Mouse (Mus musculus) urinary bladder, postnatal 25 days (tissue): ENCODE results near the gene Agpat1.

ENCODE experiments used
- DNase-seq: peaks from one replicate; pipeline ENCODE4 v3.0.0; 2022; ENCODE audit warnings: low spot score

Agpat1 gene

GRCm38 (mm10) chr17:34655160-34655559 is 51.1 kb downstream of the Agpat1 start:
- DNase-seq, result peak; percentile 43

DNA sequence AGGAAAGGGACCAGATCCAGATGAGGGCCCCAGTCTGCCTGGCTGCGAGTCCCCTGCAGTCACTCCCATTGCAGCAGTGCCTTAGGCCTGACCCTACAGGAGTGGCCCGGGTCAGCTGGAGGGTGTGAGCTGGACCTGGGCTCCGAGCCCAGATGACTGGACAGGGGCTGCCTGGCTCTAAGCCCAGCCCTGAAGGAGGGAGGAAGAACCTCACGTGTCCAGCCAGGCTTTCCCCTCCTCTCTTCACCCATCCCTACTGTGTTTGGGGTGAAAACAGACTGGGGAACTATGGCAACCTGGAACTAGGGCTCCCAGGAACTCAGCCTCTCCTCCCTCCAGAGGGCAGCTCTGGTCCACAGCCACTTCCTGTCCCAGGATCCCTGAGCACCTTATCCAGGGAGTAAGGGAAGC is 51.5 kb downstream of the Agpat1 start:
- peak; percentile 75 for DNase-seq

- DNase-seq, result no peak
Observed at GRCm38 (mm10) chr17:34656666-34657065, 52.6 kb downstream of the Agpat1 start.

GRCm38 (mm10) chr17:34657271-34657670 is 53.2 kb downstream of the Agpat1 start:
- DNase-seq, result no peak

- no peak for DNase-seq
Observed at GRCm38 (mm10) chr17:34658145-34658544, 54.1 kb downstream of the Agpat1 start.

DNA sequence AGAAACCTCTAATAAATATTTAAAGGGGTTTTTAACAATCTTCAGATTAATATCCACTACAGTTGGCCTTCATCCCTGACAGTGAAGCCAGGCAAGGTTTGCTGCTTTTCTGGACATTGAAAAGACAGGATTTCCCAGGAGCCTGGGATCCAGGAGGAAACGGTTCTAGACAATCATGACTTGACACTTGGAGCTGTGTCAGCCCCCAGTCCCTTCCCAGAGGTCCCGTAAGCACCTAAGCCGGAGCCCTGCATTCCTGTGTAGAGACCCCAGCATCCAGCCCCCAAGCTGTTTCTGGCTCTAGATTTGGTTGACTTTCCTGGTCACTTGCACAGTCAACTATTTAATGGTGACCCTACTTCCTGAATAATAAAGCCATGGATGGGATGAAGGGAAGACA is 54.5 kb downstream of the Agpat1 start:
- DNase-seq, result no peak

- DNase-seq, result no peak
Observed at GRCm38 (mm10) chr17:34659181-34659896, 55.3 kb downstream of the Agpat1 start.

DNA sequence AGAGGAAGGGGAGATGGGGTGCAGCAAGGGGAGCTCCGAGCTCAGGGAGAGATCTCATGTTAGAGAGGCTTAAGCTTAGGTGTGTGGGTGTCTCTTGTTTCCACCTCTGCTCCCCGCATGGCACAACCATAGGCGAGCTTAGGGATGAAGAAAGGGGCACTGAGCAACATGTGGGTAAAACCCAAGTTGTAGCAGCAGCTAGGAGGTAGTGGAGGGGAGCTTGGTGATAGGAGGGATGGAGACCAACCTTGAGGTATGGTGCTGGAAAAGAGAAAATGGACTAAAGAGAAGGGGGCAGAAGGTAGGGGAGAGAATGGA is 55.8 kb downstream of the Agpat1 start:
- DNase-seq, result no peak

DNA sequence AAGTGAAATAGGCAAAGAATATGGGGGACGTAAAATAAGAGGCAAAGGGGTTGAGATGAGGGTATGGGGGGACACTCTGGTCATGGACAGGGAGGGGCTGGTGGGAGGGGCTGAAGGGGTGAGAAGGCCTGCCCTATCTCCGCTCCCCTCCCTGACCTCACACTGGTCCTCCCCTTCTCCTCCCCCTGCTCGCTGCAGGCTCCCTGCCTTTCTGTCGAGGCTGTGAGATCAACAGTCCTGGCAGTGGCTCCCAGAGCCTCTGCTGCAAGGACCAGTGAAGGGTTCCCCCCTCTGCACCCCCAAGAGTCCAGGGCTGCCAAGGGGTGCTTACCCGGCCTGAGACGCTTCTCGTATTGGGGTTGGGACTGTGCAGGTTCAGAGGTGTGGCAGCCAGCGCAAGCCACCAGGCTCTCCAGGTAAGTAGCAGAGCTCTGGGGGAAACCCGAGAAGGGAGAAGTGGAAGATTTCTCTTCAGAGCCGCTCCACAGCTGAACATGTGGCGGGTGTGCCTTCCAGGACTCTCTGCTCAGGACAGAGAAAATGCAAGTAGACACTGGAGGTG is 56.3 kb downstream of the Agpat1 start:
- DNase-seq, result no peak

GRCm38 (mm10) chr17:34661121-34661591 is 57.1 kb downstream of the Agpat1 start:
- no peak for DNase-seq

DNA sequence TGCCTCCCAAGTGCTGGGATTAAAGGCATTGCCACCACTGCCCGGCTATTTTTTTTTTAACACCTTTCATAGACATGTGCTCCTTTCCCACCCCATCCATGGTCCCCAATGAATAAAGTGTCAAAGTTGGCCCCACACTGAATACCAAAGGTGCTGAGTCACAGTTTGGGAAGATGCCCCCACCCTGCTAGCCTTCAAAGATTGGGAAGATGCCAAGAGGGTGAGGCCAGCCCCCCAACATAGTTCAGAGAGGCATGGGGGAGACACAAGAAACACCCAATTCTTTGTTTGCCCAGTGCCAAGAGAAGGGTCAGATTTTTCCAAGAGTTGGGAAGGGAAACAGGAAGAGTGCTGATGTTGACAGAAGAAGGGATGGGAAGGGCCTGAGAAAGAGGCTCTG is 58.4 kb downstream of the Agpat1 start:
- DNase-seq, result no peak

DNA sequence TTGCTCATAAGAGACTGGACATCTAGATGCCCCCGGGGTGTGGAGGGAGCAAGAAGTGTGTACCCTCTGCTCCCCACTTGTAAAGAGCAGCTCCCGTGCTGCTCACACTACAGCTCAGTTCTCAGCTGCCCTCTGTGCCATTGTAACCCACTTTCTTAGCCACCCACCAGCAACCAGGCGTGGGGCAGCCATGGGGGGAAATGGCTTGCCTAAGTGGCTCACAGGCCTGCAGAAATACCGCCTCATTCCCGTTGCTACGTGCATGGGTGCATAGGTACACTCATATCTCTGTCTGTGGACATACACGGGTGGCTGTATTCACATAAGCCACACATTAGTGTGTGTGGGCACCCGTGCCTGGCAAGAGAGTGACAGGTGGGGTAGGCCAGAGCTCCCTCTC is 58.9 kb downstream of the Agpat1 start:
- DNase-seq, result no peak
